Mouse (Mus musculus) C2C12 (cell line): ENCODE measurements at regions not wholly inside any gene's neighbourhood (a gene's known extent, or its start where the extent isn't known, plus 50 kb on each side); places are given as distances from the start of the nearest gene placed in this dataset.

ENCODE experiments used
- H3K27me3 ChIP-seq: one replicate; pipeline ENCODE4 v1.6.1; 2011; ENCODE audit not compliant: control insufficient read depth, insufficient read depth, insufficient read length
- H3K36me3 ChIP-seq: one replicate; pipeline ENCODE4 v1.6.1; 2011; ENCODE audit not compliant: control insufficient read depth, insufficient read depth
- H3K4me3 ChIP-seq: one replicate; pipeline ENCODE4 v1.5.1; 2011; ENCODE audit warnings: mild to moderate bottlenecking, control low read depth; ENCODE audit not compliant: poor library complexity, insufficient read depth, severe bottlenecking
- H3K79me2 ChIP-seq: one replicate; pipeline ENCODE4 v1.6.1; 2011; ENCODE audit not compliant: control insufficient read depth, insufficient read depth
- H3K79me3 ChIP-seq: one replicate; pipeline ENCODE4 v1.6.1; 2011; ENCODE audit warnings: low read depth, control low read depth
- H3ac ChIP-seq: one replicate; pipeline ENCODE3; 2011; ENCODE audit warnings: low read depth; ENCODE audit not compliant: control insufficient read depth, insufficient read length
- CEBPB ChIP-seq: IDR thresholded peaks from one replicate; pipeline ENCODE4 v1.6.1; 2011; ENCODE audit warnings: low read depth, mild to moderate bottlenecking, control low read depth, moderate library complexity
- CTCF ChIP-seq: IDR thresholded peaks from one replicate; pipeline ENCODE4 v1.5.1; 2011; ENCODE audit not compliant: control insufficient read depth, insufficient read depth, insufficient read length
- FOSL1 ChIP-seq: IDR thresholded peaks from one replicate; pipeline ENCODE4 v1.8.0; 2011; ENCODE audit warnings: mild to moderate bottlenecking, low read length; ENCODE audit not compliant: poor library complexity, insufficient read depth, severe bottlenecking
- MAX ChIP-seq: IDR thresholded peaks from one replicate; pipeline ENCODE4 v1.6.1; 2011; ENCODE audit warnings: mild to moderate bottlenecking, control low read depth
- MYOD1 ChIP-seq: IDR thresholded peaks from one replicate; pipeline ENCODE4 v1.6.1; 2011; ENCODE audit warnings: low read depth; ENCODE audit not compliant: control insufficient read depth, insufficient read length
- MYOG ChIP-seq: IDR thresholded peaks from one replicate; pipeline ENCODE4 v1.6.1; 2011; ENCODE audit not compliant: control insufficient read depth, insufficient read length; ENCODE audit errors: extremely low read depth
- USF1 ChIP-seq: IDR thresholded peaks from one replicate; pipeline ENCODE4 v1.6.1; 2011; ENCODE audit warnings: low read depth, mild to moderate bottlenecking, control low read depth, moderate library complexity

- no peak overlapping the region for H3ac ChIP-seq
- H3K79me3 ChIP-seq: no peaks in the 10 kb centered on the region
- TF ChIP-seq MYOG (no peak), FOSL1 (no peak), CTCF (no peak), MYOD1 (no peak), USF1 (no peak), MAX (no peak), CEBPB (no peak)
- H3K36me3 ChIP-seq: no peaks in the 10 kb centered on the region
- H3K4me3 ChIP-seq: no peak overlapping the region
- H3K79me2 ChIP-seq: no peaks in the 10 kb centered on the region
- H3K27me3 ChIP-seq: no peaks in the 10 kb centered on the region
Observed at GRCm38 (mm10) chr13:31472366-31472765, 83.6 kb upstream of the Foxq1 start.

DNA sequence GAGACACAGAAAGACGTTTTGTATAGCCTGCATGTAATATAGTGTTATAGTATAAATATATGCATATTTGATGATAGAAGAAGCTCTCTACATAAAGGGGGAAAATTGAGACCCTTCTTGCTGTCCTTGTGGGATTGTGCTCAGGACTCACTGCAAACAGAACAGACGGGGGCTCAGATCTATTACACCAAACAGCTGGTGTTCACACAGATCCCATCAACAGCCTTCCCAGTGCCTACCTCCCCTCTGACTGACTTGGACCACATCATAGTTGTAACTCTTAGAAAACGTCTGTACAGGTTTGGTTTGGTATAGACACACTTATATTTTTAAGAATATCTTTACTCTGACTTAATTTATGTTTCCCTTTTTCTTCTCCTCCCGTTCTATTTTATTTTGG lies 83.1 kb upstream of the Foxq1 start:
- Histone ChIP-seq H3K79me3 (no peaks in the 10 kb centered on the region), H3K79me2 (no peaks in the 10 kb centered on the region), H3K4me3 (no peak overlapping the region), H3K27me3 (no peaks in the 10 kb centered on the region), H3K36me3 (no peaks in the 10 kb centered on the region), H3ac (no peak overlapping the region)
- TF ChIP-seq MYOG: no peak
- no peak for TF ChIP-seq USF1
- TF ChIP-seq CTCF: no peak
- TF ChIP-seq CEBPB: no peak
- no peak for TF ChIP-seq MYOD1
- no peak for TF ChIP-seq FOSL1
- TF ChIP-seq MAX: no peak

DNA sequence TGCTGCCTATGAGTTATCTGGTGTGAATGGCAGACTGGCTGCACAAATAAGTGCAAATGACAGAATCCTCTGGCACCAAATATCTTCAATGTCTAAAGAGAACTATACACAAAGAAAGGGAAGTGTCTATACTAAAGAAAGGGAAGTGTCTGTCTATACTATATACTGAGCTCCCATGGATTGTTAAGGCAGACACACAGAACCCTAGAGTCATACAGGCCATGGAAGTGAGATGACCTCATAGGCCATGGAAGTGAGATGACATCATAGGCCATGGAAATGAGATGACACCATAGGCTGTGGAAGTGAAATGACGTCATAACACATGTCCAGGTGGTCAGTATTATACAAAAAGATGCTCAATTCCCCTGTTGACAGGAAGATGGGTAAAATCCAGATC lies 82.7 kb upstream of the Foxq1 start:
- Histone ChIP-seq H3K79me3 (no peaks in the 10 kb centered on the region), H3K36me3 (no peaks in the 10 kb centered on the region), H3K27me3 (no peaks in the 10 kb centered on the region), H3K79me2 (no peaks in the 10 kb centered on the region), H3ac (no peak overlapping the region), H3K4me3 (no peak overlapping the region)
- TF ChIP-seq MYOD1 (no peak), MAX (no peak), FOSL1 (no peak), CEBPB (no peak), USF1 (no peak), MYOG (no peak), CTCF (no peak)

GRCm38 (mm10) chr13:31475845-31476244 lies 80.1 kb upstream of the Foxq1 start:
- Histone ChIP-seq H3ac (no peak overlapping the region), H3K79me3 (no peaks in the 10 kb centered on the region), H3K36me3 (no peaks in the 10 kb centered on the region), H3K79me2 (no peaks in the 10 kb centered on the region), H3K27me3 (no peaks in the 10 kb centered on the region), H3K4me3 (no peak overlapping the region)
- TF ChIP-seq CEBPB (no peak), CTCF (no peak), MYOG (no peak), FOSL1 (no peak), MYOD1 (no peak)

DNA sequence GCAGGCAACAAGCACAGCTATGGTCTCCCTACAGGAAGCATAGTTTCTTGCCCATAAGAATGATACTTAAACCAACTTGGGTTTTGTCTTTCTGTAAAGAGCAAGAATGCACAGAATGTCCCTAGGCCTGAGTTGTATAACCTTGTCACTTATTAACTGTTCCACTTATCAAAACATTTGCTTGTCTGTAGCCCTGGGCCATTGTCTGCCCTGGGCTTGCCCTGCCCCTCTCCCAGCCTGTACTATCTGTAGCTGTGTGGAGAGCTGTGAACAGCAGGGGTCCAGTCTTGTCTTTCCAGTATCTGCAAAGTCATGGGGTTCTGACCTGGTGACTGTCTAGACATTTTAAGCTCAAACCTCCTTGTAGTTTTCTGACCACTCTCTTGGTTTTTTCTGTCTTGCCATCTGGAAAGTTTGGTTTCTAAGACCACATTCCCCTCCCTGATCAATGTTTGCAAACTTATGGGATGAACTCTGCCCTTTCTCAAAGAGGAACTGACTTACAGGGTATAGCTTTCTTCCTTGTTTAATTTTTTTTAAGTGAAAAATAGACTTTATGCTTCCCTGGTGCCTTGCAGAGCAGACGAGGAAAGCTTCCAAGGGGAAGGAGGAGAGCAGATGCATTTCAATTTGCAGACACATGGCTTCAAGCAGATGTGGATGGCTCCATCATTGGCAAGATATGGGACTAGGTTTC lies 78.6 kb upstream of the Foxq1 start:
- H3ac ChIP-seq: no peak overlapping the region
- no peaks in the 10 kb centered on the region for H3K79me3 ChIP-seq
- no peak overlapping the region for H3K4me3 ChIP-seq
- H3K79me2 ChIP-seq: no peaks in the 10 kb centered on the region
- TF ChIP-seq USF1 (no peak), MYOG (no peak), CTCF (no peak), FOSL1 (no peak), MYOD1 (no peak), CEBPB (no peak), MAX (no peak)
- no peaks in the 10 kb centered on the region for H3K27me3 ChIP-seq
- H3K36me3 ChIP-seq: no peaks in the 10 kb centered on the region

- Histone ChIP-seq H3K4me3 (no peak overlapping the region), H3K36me3 (no peaks in the 10 kb centered on the region), H3K79me2 (no peaks in the 10 kb centered on the region), H3K79me3 (no peaks in the 10 kb centered on the region), H3ac (no peak overlapping the region), H3K27me3 (no peaks in the 10 kb centered on the region)
- TF ChIP-seq MAX (no peak), CEBPB (peak; percentile 23)
Observed at GRCm38 (mm10) chr13:31481105-31481844, 74.7 kb upstream of the Foxq1 start.
